Mouse (Mus musculus) testis, postnatal 14 days (tissue): Measurements from ENCODE around the gene Gm13088.
"Not testable (repeated sequence)": the region's sequence is repeated elsewhere in the genome, so short reads cannot be mapped to it uniquely, and the experiment has no call there.

Source experiments
- DNase-seq: peaks from one replicate; pipeline ENCODE4 v3.0.0; 2021; ENCODE audit warnings: low spot score

Gene Gm13088

DNA sequence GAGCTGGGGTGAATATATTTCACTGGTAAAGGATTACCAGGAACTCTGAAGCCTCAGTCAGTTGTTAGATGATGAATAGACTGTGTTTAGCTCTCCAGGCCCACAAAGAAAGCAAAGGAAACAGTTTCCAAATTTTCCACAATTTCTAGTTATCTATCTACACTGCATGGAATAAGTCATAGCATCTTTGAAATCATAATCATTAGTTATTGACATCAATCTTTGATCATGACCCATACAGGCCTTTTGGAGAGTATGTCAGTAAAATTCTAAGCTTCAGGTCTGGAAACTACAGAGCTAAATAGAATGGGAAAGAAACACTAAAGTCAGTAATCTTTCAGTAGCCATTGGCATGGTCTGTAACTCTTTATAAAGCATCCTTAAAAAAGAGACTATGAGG is at the start of gene Gm13088:
Gene Gm13088 (minus strand): TSS at position 101 of the 400 bp plus-strand sequence.
- not testable (repeated sequence) for DNase-seq

DNA sequence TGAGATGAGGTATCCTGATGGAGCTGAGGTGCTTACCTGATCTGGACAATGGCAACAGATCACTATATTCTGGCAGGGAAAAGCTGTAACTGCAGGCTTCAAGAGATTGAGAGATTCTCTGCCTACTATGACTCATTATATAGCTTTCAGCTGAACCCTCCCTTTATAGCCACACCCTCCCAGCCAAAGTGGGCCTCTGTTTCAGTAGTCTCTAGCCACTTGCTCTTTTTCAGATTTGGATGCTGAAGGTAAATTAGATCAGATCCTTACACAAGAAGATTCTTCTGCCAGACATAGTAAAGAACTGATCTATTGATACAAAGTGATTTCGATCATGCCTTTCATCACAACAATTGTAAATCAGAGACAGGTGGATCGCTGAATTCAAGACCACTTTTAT is 45.6 kb upstream of the Gm13088 start, which contains the start of gene Gm13089:
Gene Gm13089 (minus strand): TSS at position 101 of the 400 bp plus-strand sequence.
- no peak for DNase-seq

DNA sequence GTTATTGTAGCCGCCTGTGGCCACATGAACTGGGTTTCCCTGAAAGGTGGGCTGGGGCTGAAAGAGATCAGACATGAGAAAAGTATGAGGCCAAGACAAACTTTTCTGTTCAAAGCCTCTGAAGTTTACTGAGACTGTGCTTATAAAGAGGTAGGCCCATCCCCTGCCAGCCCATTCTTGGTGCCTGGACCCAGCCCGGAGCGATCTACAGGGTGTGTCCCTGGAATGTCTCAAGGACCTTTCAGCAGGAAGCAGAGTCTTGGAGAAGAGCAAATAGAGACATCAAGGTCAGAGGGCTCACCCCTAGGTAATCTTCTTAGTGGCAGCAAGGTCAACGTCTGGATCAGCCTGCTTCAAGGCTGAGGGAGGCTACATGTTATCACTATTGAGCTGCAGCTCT is 38.9 kb downstream of the Gm13088 start:
- not testable (repeated sequence) for DNase-seq

DNA sequence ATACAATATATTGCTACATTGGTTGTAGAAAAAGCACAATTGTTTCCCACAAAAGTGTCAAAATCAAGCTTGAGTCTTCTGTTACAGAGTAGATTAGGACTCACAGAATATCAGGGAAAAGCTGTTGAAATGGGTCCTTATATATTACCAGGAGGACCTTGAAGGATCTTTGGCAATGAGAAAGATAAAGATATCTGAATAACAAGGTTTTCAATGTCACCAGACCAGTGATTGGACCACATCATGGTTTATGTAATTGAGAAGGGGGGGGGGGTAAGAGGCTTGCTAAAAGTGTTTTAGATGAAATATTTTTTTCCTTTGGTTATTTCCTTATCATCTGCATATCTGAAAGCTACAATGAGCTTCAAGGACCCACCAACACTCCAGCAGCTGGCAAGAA is 42.3 kb downstream of the Gm13088 start, which contains the start of gene Gm13083:
Gene Gm13083 (plus strand): TSS at position 301 of the 400 bp plus-strand sequence.
- not testable (repeated sequence) for DNase-seq

DNA sequence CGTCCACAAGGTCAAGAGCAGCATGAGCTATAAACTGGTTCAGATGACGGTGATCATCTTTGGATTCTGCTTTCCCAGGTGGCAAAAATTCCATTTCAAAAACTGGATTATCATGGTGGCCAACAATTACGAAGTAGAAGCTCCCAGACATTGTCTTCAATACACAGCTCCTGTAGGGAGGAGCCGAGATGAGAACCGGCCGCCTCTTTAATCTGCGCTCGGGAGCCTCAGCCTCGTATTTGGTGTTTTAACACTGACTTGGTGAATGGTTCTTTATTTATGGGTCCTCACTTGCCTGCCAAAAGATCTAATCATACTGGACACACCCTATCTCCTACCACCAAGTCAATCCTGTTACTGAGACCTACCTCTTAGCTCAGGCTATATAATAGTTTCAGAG is 45.1 kb downstream of the Gm13088 start:
- DNase-seq: not testable (repeated sequence)
